Mouse (Mus musculus) heart, adult 10 weeks (tissue): ENCODE measurements around the gene Dnmbp. TPM values are rescaled to one million over a fixed set of nuclear protein-coding genes. Genes with fewer than 3 reads are reported as not detected.

Experiments used
- polyA plus RNA-seq: library from polyadenylated mRNA; stranded (reverse); fragments of 350-450 nt; fragmentation: Illumina TruSeq; extraction: RNeasy Lipid Tissue Mini Kit (QIAGEN cat#74804); gene quantifications from one replicate; pipeline ENCODE4 v1.2.3, GENCODE M21; 2014; ENCODE audit warnings: low read depth, low replicate concordance

Dnmbp gene
- polyA plus RNA-seq: 8.0 TPM

GRCm38 (mm10) chr19:43939769-43940689, at the start of gene Dnmbp:
Gene Dnmbp (minus strand): TSS chr19:43940191.

GRCm38 (mm10) chr19:43986069-43986794, 46.2 kb upstream of the Dnmbp start, which contains the start of gene Cpn1:
Gene Cpn1 (minus strand): TSS chr19:43986556.

Other genes starting within 250 kb of the Dnmbp start
- 28.2 TPM for gene Cutc, start 187.2 kb downstream of the Dnmbp start, polyA plus RNA-seq
- gene Cox15, start 187.2 kb downstream of the Dnmbp start, polyA plus RNA-seq: 22.8 TPM
- gene Abcc2, start 158.0 kb downstream of the Dnmbp start, polyA plus RNA-seq: not detected
- gene Cpn1, start 46.4 kb upstream of the Dnmbp start, polyA plus RNA-seq: 0.31 TPM
- 0.24 TPM for gene Cyp2c23, start 89.0 kb upstream of the Dnmbp start, polyA plus RNA-seq
- 8.6 TPM for gene Erlin1, start 129.6 kb upstream of the Dnmbp start, polyA plus RNA-seq
- 48.2 TPM for gene Chuk, start 167.3 kb upstream of the Dnmbp start, polyA plus RNA-seq
- 6.2 TPM for gene Cwf19l1, start 195.7 kb upstream of the Dnmbp start, polyA plus RNA-seq
- gene Bloc1s2, start 206.3 kb upstream of the Dnmbp start, polyA plus RNA-seq: 31.7 TPM